Mouse (Mus musculus) adrenal gland, adult 2 months (tissue): ENCODE measurements at regions not wholly inside any gene's neighbourhood (a gene's known extent, or its start where the extent isn't known, plus 50 kb on each side); places are given as distances from the start of the nearest gene placed in this dataset.
"Not testable (repeated sequence)": the region's sequence is repeated elsewhere in the genome, so short reads cannot be mapped to it uniquely, and the experiment has no call there.

Source experiments
- DNase-seq: peaks from one replicate; pipeline ENCODE4 v3.0.0; 2021

- DNase-seq: no peak
Observed at GRCm38 (mm10) chr8:26608001-26608400, 369.1 kb upstream of the Zfp703 start.

GRCm38 (mm10) chr8:26608588-26608987, 368.5 kb upstream of the Zfp703 start:
- no peak for DNase-seq

- DNase-seq: no peak
Observed at GRCm38 (mm10) chr8:26612153-26612552, 365.0 kb upstream of the Zfp703 start.

- DNase-seq: no peak
Observed at GRCm38 (mm10) chr8:26622311-26623052, 354.6 kb upstream of the Zfp703 start.

GRCm38 (mm10) chr8:26626186-26626585, 350.9 kb upstream of the Zfp703 start:
- DNase-seq: no peak

GRCm38 (mm10) chr8:26626651-26627077, 350.5 kb upstream of the Zfp703 start:
- DNase-seq: no peak

- no peak for DNase-seq
Observed at GRCm38 (mm10) chr8:26627191-26627891, 349.8 kb upstream of the Zfp703 start.

- no peak for DNase-seq
Observed at GRCm38 (mm10) chr8:26630544-26630943, 346.6 kb upstream of the Zfp703 start.

- peak; percentile 16 for DNase-seq
Observed at GRCm38 (mm10) chr8:26635701-26636100, 341.4 kb upstream of the Zfp703 start.

- DNase-seq: not testable (repeated sequence)
Observed at GRCm38 (mm10) chr8:26645375-26645774, 331.8 kb upstream of the Zfp703 start.

GRCm38 (mm10) chr8:26650287-26650686, 326.8 kb upstream of the Zfp703 start:
- DNase-seq: no peak

GRCm38 (mm10) chr8:26655897-26656296, 321.2 kb upstream of the Zfp703 start:
- peak; percentile 35 for DNase-seq

- DNase-seq: no peak
Observed at GRCm38 (mm10) chr8:26656310-26657075, 320.6 kb upstream of the Zfp703 start.

GRCm38 (mm10) chr8:26659381-26659780, 317.7 kb upstream of the Zfp703 start:
- DNase-seq: no peak

GRCm38 (mm10) chr8:26669541-26669940, 307.6 kb upstream of the Zfp703 start:
- DNase-seq: no peak

GRCm38 (mm10) chr8:26672486-26673395, 304.4 kb upstream of the Zfp703 start:
- no peak for DNase-seq

GRCm38 (mm10) chr8:26677584-26678138, 299.5 kb upstream of the Zfp703 start:
- DNase-seq: peak; percentile 13

GRCm38 (mm10) chr8:26680891-26681381, 296.2 kb upstream of the Zfp703 start:
- DNase-seq: no peak

GRCm38 (mm10) chr8:26687146-26687545, 290.0 kb upstream of the Zfp703 start:
- DNase-seq: peak; percentile 56

GRCm38 (mm10) chr8:26688035-26688434, 289.1 kb upstream of the Zfp703 start:
- DNase-seq: peak; percentile 10
